Mouse (Mus musculus) hindbrain, embryonic 10.5 days (tissue): Measurements from ENCODE around the gene CN725425. TPM values are rescaled to one million over a fixed set of nuclear protein-coding genes. Genes with fewer than 3 reads are reported as not detected.

Experiments used
- DNase-seq: peaks from one replicate; pipeline ENCODE4 v3.0.0-alpha.2; 2017; ENCODE audit warnings: low spot score
- H3K27ac ChIP-seq: fragments of 300-500 bp; sonication (generic); 2 replicates; pipeline ENCODE4 v1.5.1; 2016; ENCODE audit warnings: mild to moderate bottlenecking, moderate library complexity
- H3K27me3 ChIP-seq: fragments of 300-500 bp; sonication (generic); 2 replicates; pipeline ENCODE4 v1.6.1; 2016; ENCODE audit warnings: mild to moderate bottlenecking; ENCODE audit not compliant: poor library complexity, insufficient read depth, severe bottlenecking
- H3K36me3 ChIP-seq: fragments of 300-500 bp; sonication (generic); 2 replicates; pipeline ENCODE4 v1.6.1; 2016; ENCODE audit warnings: mild to moderate bottlenecking, moderate library complexity
- H3K4me1 ChIP-seq: fragments of 300-500 bp; sonication (generic); replicated peaks from 2 replicates; pipeline ENCODE4 v1.6.1; 2016; ENCODE audit warnings: mild to moderate bottlenecking
- H3K4me3 ChIP-seq: fragments of 300-500 bp; sonication (generic); 2 replicates; pipeline ENCODE4 v1.5.1; 2016; ENCODE audit warnings: mild to moderate bottlenecking, moderate library complexity
- H3K9me3 ChIP-seq: fragments of 300-500 bp; sonication (generic); 2 replicates; pipeline ENCODE4 v1.6.1; 2016; ENCODE audit warnings: mild to moderate bottlenecking, moderate library complexity
- WGBS: fragments of 180-500 bp; shearing (Covaris S2); methylation state at CpG from one replicate; pipeline ENCODE4 v1.1.7; 2016; 5-methylcytosine and 5-hydroxymethylcytosine counted together
- polyA plus RNA-seq: library from polyadenylated mRNA; unstranded; fragments of >200 nt; fragmentation: Nextera tagmentation; extraction: Ambion mirVana; gene quantifications from 2 replicates; pipeline ENCODE4 v1.2.1, GENCODE M21; 2016

CN725425 gene
- polyA plus RNA-seq, 1 experiment from 2014 or later = not detected

DNA sequence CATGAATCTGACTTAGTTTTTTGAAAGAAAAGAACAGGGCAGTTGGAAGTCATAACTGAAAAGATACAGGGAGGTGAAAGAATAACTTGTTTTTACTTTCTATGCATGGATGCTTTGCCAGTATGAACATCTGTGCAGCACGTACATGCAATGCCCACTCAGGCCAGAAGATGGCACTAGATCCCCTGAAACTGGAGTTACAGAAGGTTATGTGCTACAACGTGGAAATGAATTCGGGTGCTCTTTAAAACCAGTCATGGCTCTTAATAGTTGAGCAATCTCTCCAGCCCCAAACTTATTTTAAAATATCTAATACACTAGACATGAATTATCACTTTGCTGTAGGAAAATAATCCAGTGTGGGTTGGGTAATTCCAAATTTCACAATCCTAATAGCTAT is 102.1 kb downstream of the CN725425 start:
- H3K36me3 ChIP-seq = no peaks in the 10 kb centered on the region
- H3K4me3 ChIP-seq = no peak overlapping the region
- 16% methylated on average over 3 of the region's 3 CpGs for WGBS

DNA sequence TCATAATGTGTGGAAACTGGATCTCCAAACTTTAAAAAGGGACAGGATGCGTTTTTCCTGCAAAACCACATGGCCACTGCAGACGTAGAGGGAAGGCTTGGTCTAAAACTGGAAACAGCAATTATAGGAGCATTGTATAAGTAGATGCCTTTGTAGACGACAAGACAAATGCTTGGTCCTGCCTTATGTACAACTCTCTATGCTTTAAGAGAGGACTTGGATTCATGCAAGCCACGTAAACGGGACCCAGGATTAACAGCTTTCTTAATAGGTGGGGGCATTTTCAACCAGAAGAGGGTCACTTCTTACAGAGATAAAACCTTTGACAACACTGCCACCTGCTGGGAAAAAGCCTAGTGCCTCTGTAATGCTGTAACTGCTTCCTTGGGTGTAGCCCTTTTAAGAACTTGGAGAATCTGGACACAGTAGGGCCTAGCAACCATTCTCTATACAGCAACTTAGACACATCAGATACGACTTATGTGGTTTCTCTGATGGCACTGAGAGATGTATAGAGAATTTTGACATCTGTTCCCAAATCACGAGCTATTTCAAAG is 105.1 kb downstream of the CN725425 start:
- Histone ChIP-seq H3K27me3 (no peaks in the 10 kb centered on the region; the same call in 1 of the 2 replicates), H3K4me1 (no peaks in the 10 kb centered on the region), H3K9me3 (no peaks in the 10 kb centered on the region), H3K4me3 (no peak overlapping the region), H3K27ac (no peak overlapping the region), H3K36me3 (no peaks in the 10 kb centered on the region)
- 58% methylated on average over 7 of the region's 7 CpGs for WGBS
- peak; percentile 54 for DNase-seq

More for the DNA sequence above, 102.1 kb downstream of the CN725425 start:
- DNase-seq = peak; percentile 86
- Histone ChIP-seq H3K4me1 (0 out of 2 replicates have a peak, but pooled peaks cover 3% of the 10 kb centered on the region), H3K27ac (no peak overlapping the region), H3K27me3 (no peaks in the 10 kb centered on the region; the same call in 1 of the 2 replicates), H3K9me3 (no peaks in the 10 kb centered on the region)

Other genes starting within 250 kb of the CN725425 start
- gene Kif21a, start 149.5 kb upstream of the CN725425 start, polyA plus RNA-seq = 26.2 and 28.6 TPM in 2 replicates
- gene Abcd2, start 7.7 kb upstream of the CN725425 start, polyA plus RNA-seq = 18.3 and 18.6 TPM in 2 replicates